Mouse (Mus musculus): ENCODE data around the gene Lonp1. TPM values are rescaled to one million over a fixed set of nuclear protein-coding genes. Genes with fewer than 3 reads are reported as not detected.

Gene Lonp1
- polyA plus RNA-seq, 1 experiment from 2014 or later = 66.2 TPM

DNA sequence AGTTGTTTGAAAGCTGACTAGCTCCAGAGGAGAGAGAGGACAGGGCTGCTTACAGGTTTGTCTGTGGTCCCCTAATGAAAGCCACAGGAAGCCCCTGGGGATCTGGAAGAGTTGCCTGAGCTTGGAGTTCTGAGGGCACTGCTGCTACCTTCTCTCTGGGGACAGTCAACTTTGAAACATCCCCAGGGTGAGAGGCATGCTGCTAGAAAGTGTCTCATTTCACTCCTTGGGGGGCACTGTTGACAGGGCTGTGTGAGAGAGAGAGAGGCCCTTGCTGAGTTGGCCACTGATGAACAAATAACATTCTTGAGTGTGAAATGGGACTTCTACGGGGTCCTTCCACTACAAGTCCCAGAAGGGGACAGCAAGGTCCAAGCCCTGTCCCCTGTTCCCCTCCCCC lies 38.9 kb downstream of the Lonp1 start:
- ATAC-seq (ENCODE audit: insufficient number of reproducible peaks, low FRiP score) = no peak
- no peak overlapping the region for H3K27ac ChIP-seq (ENCODE audit: poor library complexity, severe bottlenecking)
- 79% methylated on average over 1 of the region's 1 CpGs for WGBS
- H3K9me3 ChIP-seq (replicated peaks) = no peaks in the 10 kb centered on the region
- no peak overlapping the region for H3K4me2 ChIP-seq
- peak overlapping the region; percentile 59; the same call in 1 of the 2 replicates for H3K9ac ChIP-seq
- H3K4me1 ChIP-seq (replicated peaks) = peaks cover 38% of the 10 kb centered on the region
- H3K36me3 ChIP-seq = peaks cover 66% of the 10 kb centered on the region
- no peaks in the 10 kb centered on the region for H3K27me3 ChIP-seq (replicated peaks)
- no peak overlapping the region for H3K4me3 ChIP-seq

DNA sequence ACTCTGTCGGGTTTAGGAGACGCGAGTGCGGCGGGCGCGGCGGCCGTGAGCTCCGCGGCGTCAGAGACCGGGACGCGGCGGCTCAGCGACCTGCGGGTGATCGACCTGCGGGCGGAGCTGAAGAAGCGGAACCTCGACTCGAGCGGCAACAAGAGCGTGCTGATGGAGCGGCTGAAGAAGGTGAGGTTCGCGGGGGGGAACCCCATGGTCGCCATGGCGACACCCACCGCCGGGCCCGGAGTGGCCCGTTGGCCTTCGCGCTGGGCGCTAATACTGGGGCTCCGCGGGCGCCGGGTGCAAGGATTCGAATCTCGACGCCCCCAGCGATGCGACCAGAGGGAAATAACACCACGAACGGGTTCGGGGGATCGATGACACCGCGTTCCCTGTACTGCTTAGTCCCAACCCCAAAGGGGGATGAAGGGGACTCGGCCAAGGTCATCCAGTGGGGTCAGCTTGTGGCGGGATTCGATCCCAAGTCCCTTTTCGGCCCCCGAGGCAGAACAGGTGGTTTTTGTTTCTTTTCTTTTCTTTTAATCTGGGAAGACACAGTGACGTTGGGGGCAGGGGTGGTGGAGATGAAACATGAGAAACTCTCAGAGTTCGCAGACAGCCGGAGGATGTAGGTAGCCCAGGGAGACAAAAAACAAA lies 41.4 kb downstream of the Lonp1 start:
- Histone ChIP-seq H3K4me1 (replicated peaks) (peaks cover 53% of the 10 kb centered on the region), H3K27ac (ENCODE audit: poor library complexity, severe bottlenecking) (peak overlapping the region; percentile 97), H3K9me3 (replicated peaks) (no peaks in the 10 kb centered on the region), H3K4me2 (peak overlapping the region; percentile 84), H3K36me3 (peaks cover 66% of the 10 kb centered on the region), H3K27me3 (replicated peaks) (no peaks in the 10 kb centered on the region), H3K4me3 (peak overlapping the region; percentile 88), H3K9ac (peak overlapping the region; percentile 90)
- WGBS = under 1% methylated on average over 61 of the region's 61 CpGs
- ATAC-seq (ENCODE audit: insufficient number of reproducible peaks, low FRiP score) = 0 out of 2 replicates have a peak, but pooled peaks have one; percentile 24

DNA sequence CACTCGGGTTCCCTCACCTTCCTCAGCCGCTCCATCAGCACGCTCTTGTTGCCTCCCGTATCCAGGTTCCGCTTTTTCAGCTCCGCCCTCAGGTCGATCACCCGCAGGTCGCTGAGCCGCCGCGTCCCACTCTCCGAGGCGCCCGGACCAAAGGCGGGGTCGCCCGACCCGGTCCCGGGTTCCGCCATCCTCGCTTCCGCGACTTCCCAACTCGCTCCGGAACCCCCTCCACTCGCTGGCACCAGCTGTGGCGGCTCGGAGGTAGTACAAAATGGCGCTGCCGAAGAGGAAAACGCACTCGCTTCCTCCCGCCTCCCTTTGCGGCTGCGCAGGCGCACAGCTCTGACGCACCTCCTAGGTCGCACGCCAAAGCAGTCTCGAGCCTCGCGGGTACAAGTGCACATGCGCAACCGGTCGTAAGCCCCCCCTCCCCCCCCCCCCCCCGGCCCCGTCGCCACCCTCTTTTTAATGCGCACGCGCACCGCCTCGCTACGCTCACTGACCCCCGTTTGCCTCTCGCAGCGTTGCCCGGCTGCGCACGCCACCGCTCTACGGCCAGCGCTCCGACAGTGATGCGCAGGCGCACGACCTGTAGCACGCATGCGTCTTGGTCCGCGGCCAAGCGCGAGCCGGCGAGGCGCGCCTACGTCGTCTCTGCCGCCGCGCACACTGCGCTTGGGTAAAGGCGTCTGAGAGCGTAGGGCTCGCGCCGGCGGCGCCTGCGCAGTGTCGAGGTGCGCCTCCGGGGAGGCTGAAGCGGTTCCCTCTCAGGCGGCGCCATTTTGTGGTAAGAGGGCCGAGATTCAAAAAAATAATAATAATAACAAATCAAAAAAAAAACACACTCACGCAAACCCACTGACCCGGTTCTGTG lies 42.2 kb downstream of the Lonp1 start, which contains the start of the genes Safb2 and Safb:
Gene Safb2 (minus strand): TSS at position 329 of the 874 bp plus-strand sequence.
Gene Safb (plus strand): TSS at position 569 of the 874 bp plus-strand sequence.
- peak; percentile 95 for ATAC-seq (ENCODE audit: insufficient number of reproducible peaks, low FRiP score)
- peak within 1 kb of the TSS; percentile 97 for H3K27ac ChIP-seq (ENCODE audit: poor library complexity, severe bottlenecking)
- peaks cover 53% of the 10 kb centered on the region for H3K4me1 ChIP-seq (replicated peaks)
- H3K27me3 ChIP-seq (replicated peaks) = no peaks in the 10 kb centered on the region
- peaks cover 66% of the 10 kb centered on the region for H3K36me3 ChIP-seq
- H3K9ac ChIP-seq = peak within 1 kb of the TSS; percentile 92
- peak within 1 kb of the TSS; percentile 84 for H3K4me2 ChIP-seq
- peak within 1 kb of the TSS; percentile 88 for H3K4me3 ChIP-seq
- H3K9me3 ChIP-seq (replicated peaks) = no peaks in the 10 kb centered on the region
- 0% methylated on average over 86 of the region's 101 CpGs for WGBS

DNA sequence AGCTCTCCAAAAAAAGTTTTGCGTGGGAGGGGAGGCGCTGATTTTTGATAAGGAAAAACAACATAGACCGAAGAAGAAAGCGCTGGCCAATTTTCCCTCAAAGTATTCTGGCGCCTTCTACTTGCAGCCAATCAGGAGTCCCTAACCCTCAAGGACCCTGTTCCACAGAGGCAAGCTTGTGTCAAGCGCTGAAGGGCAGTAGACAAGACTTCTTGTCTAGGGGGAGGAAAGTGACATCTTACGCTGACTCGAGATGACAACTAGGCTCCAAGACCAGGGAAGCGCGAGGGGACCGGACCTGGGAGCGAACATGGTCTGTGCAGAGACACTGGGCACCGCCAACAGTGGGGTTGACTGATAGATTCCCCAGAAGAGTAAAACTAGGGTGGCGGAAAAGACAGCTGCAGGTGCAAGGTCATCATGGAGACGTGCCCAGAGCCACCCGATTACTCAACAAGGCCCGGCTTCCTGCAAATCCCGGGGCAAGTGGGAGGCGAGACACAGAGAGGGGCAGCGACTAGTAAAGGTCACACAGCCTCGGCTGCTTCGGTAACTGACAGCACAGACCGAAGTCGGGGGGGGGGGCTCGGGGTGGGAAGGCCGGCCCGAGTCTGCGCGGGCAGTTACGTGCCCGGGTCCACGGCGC lies 43.0 kb downstream of the Lonp1 start:
- H3K27me3 ChIP-seq (replicated peaks) = no peaks in the 10 kb centered on the region
- H3K9me3 ChIP-seq (replicated peaks) = no peaks in the 10 kb centered on the region
- ATAC-seq (ENCODE audit: insufficient number of reproducible peaks, low FRiP score) = no peak; the same call in 1 of the 2 replicates
- H3K36me3 ChIP-seq = peaks cover 66% of the 10 kb centered on the region
- peak overlapping the region; percentile 97 for H3K27ac ChIP-seq (ENCODE audit: poor library complexity, severe bottlenecking)
- H3K4me3 ChIP-seq = peak overlapping the region; percentile 88
- under 1% methylated on average over 33 of the region's 33 CpGs for WGBS
- H3K4me1 ChIP-seq (replicated peaks) = peaks cover 53% of the 10 kb centered on the region
- peak overlapping the region; percentile 92 for H3K9ac ChIP-seq
- H3K4me2 ChIP-seq = peak overlapping the region; percentile 77

DNA sequence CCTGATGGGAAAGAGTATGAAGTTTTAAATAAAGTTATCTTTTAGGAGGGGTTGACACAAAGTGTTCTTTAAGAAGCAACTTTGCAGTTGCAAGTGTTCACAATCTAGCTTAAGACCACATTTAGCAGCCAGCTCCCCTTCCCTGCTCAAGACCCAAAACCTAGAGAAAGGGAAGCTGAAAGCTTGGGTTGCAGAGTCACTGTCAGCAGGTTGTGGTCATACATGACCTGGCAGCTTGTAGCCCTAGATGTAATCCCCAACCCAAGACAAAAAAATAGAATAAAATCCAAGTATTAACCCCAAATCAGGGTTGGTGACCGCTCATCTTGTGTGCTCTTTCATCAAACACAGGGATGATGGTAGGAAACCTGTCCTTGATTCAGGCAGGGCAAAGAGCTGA lies 43.6 kb downstream of the Lonp1 start:
- no peak for ATAC-seq (ENCODE audit: insufficient number of reproducible peaks, low FRiP score)
- Histone ChIP-seq H3K9me3 (replicated peaks) (no peaks in the 10 kb centered on the region), H3K4me2 (peak overlapping the region; percentile 77), H3K9ac (peak overlapping the region; percentile 92), H3K36me3 (peaks cover 66% of the 10 kb centered on the region), H3K27me3 (replicated peaks) (no peaks in the 10 kb centered on the region), H3K4me3 (peak overlapping the region; percentile 88), H3K27ac (ENCODE audit: poor library complexity, severe bottlenecking) (no peak overlapping the region; the same call in 1 of the 2 replicates), H3K4me1 (replicated peaks) (peaks cover 50% of the 10 kb centered on the region)
- WGBS = 82% methylated on average over 1 of the region's 1 CpGs

DNA sequence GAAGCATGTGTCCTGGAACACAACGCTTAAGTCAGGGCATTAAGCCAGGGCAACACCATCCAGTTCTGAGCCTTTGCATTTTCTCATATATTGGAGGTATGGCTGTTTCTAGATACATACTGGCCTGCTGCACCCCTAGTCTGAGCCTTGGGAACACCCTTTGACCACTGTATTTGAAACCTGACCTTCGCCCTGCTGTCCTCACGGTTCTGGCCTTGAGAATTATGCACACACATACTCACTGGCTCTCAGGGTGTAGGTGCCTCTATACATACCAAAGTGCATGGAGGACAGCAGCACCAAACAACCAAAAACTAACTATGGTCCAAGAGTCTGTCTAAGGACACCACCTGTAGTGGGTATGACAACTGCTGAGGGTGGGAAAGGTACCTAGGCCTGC lies 53.7 kb downstream of the Lonp1 start:
- H3K4me2 ChIP-seq = no peak overlapping the region
- no peak overlapping the region for H3K4me3 ChIP-seq
- no peaks in the 10 kb centered on the region for H3K27me3 ChIP-seq (replicated peaks)
- 98% methylated on average over 3 of the region's 3 CpGs for WGBS
- H3K36me3 ChIP-seq = peaks cover 92% of the 10 kb centered on the region
- no peaks in the 10 kb centered on the region for H3K9me3 ChIP-seq (replicated peaks)
- H3K4me1 ChIP-seq (replicated peaks) = no peaks in the 10 kb centered on the region
- no peak for ATAC-seq (ENCODE audit: insufficient number of reproducible peaks, low FRiP score)
- H3K9ac ChIP-seq = no peak overlapping the region
- no peak overlapping the region for H3K27ac ChIP-seq (ENCODE audit: poor library complexity, severe bottlenecking)

DNA sequence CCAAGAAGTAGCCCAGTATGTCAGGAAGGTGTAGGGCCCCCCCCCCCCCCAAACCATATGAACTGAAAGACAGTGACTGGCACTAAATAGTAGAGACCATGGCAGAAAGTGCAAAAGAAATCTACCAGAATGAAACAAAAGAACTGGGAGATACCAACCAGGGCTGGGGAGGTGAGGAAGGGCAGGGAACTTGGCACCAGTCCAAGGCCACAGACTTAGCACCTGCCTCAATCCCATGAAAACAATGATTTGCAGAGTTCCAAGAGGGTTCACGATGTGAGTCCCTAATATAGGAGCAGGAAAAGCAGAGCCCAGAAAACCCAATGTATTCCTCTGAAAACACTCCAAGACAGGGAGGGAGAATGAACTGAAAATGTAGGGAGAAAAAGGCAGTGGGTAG lies 54.5 kb downstream of the Lonp1 start:
- no peak for ATAC-seq (ENCODE audit: insufficient number of reproducible peaks, low FRiP score)
- no peaks in the 10 kb centered on the region for H3K9me3 ChIP-seq (replicated peaks)
- H3K4me1 ChIP-seq (replicated peaks) = no peaks in the 10 kb centered on the region
- H3K4me3 ChIP-seq = no peak overlapping the region
- H3K27me3 ChIP-seq (replicated peaks) = no peaks in the 10 kb centered on the region
- H3K4me2 ChIP-seq = no peak overlapping the region
- H3K27ac ChIP-seq (ENCODE audit: poor library complexity, severe bottlenecking) = no peak overlapping the region
- H3K36me3 ChIP-seq = peaks cover 92% of the 10 kb centered on the region
- 59% methylated on average over 1 of the region's 1 CpGs for WGBS
- no peak overlapping the region for H3K9ac ChIP-seq

DNA sequence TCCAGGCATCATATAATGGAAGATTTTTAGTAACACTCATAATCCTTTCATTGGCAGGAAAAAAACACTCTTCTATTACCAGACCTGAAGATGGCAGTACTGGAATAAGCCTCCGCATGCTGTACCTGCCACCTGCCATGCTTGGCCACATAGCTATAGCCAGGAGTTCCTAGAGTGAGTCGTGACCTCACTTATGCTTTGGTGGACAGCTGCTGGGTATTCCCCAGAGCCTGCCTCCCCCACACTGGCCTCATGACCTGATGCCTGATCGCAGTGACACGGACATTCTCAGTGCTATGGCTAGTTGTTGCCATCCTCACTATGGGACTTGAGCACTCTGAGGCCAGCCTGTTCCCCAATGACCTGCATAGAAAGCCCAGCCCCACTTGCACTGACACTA lies 56.4 kb downstream of the Lonp1 start:
- Histone ChIP-seq H3K27ac (ENCODE audit: poor library complexity, severe bottlenecking) (no peak overlapping the region), H3K4me1 (replicated peaks) (no peaks in the 10 kb centered on the region), H3K4me3 (no peak overlapping the region), H3K27me3 (replicated peaks) (no peaks in the 10 kb centered on the region), H3K9ac (no peak overlapping the region), H3K4me2 (no peak overlapping the region), H3K36me3 (peaks cover 96% of the 10 kb centered on the region), H3K9me3 (replicated peaks) (no peaks in the 10 kb centered on the region)
- WGBS = 93% methylated on average over 4 of the region's 4 CpGs
- no peak for ATAC-seq (ENCODE audit: insufficient number of reproducible peaks, low FRiP score)

DNA sequence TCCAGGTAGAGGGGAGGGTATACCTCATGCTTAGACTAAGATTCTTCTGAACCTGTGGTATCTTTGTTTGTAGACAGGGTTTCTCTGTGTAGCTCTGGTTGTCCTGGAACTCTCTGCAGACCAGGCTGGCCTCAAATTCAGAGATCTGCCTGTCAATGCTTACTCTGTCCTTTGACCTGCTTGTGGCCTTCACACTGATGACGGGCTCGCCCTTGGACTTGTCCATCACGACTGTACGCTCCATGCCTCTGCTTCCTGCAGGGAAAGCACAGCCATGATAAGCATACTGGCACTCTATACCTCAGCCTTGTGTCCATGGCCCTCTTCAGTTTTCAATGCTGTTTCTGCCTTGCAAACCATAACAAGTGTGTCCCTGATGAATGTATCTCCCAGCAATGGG lies 59.3 kb downstream of the Lonp1 start:
- Histone ChIP-seq H3K27me3 (replicated peaks) (no peaks in the 10 kb centered on the region), H3K36me3 (peaks cover 98% of the 10 kb centered on the region), H3K27ac (ENCODE audit: poor library complexity, severe bottlenecking) (no peak overlapping the region), H3K4me1 (replicated peaks) (no peaks in the 10 kb centered on the region), H3K9me3 (replicated peaks) (no peaks in the 10 kb centered on the region), H3K9ac (no peak overlapping the region), H3K4me3 (no peak overlapping the region), H3K4me2 (no peak overlapping the region)
- 90% methylated on average over 4 of the region's 4 CpGs for WGBS
- ATAC-seq (ENCODE audit: insufficient number of reproducible peaks, low FRiP score) = no peak

DNA sequence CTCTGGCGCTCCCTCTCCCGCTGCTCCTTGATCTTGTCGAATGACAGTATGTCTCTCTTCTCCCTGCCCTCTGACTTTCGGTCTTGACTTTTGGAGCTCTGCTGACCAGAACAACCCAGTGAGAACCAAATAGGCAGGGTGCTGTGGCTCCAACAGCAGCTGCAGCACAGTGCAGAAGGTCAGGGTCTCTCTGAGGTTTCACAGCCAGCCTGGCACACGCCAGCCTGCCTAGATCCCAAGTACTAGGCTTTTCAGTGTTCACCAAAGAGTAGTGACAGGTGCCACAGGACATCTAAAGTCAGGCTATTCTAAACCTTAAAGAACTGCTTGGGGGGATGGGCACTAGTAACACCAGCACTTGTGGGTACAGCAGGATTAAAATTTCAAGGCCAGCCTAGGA lies 59.8 kb downstream of the Lonp1 start:
- H3K4me1 ChIP-seq (replicated peaks) = no peaks in the 10 kb centered on the region
- WGBS = 93% methylated on average over 5 of the region's 5 CpGs
- H3K9ac ChIP-seq = no peak overlapping the region
- H3K4me2 ChIP-seq = no peak overlapping the region
- ATAC-seq (ENCODE audit: insufficient number of reproducible peaks, low FRiP score) = no peak
- no peaks in the 10 kb centered on the region for H3K27me3 ChIP-seq (replicated peaks)
- H3K4me3 ChIP-seq = no peak overlapping the region
- no peak overlapping the region for H3K27ac ChIP-seq (ENCODE audit: poor library complexity, severe bottlenecking)
- H3K36me3 ChIP-seq = peaks cover 99% of the 10 kb centered on the region
- no peaks in the 10 kb centered on the region for H3K9me3 ChIP-seq (replicated peaks)

DNA sequence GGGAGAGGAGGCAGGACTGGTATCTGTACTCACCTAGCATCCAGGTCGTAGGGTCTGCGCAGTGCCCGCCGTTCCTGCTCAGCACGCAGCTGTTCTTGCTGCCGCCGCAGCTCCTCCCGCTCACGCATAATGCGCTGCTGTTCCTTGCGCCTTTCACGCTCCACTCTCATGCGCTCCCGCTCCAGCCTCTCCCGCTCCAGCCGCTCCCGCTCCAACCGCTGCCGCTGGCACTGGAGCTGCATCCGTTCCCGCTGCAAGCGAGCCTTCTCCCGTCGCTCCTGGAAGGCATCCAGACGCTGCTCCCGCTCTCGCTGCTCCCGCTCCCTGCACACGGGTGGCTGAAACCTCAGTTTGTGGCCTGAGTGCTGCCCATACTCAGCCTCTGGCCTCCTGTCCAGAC lies 60.4 kb downstream of the Lonp1 start:
- WGBS = 91% methylated on average over 29 of the region's 29 CpGs

More for the DNA sequence above, 60.4 kb downstream of the Lonp1 start:
- Histone ChIP-seq H3K9ac (no peak overlapping the region), H3K4me3 (no peak overlapping the region), H3K4me1 (replicated peaks) (no peaks in the 10 kb centered on the region), H3K4me2 (no peak overlapping the region), H3K36me3 (peaks cover 99% of the 10 kb centered on the region), H3K27ac (ENCODE audit: poor library complexity, severe bottlenecking) (no peak overlapping the region), H3K9me3 (replicated peaks) (no peaks in the 10 kb centered on the region), H3K27me3 (replicated peaks) (no peaks in the 10 kb centered on the region)
- no peak for ATAC-seq (ENCODE audit: insufficient number of reproducible peaks, low FRiP score)

Data from heart, embryonic 12.5 days (tissue).